Mouse (Mus musculus) cortical plate, adult 2 months (tissue): ENCODE results near the gene Pecam1.

Source experiments
- CTCF ChIP-seq: fragments of 200-500 bp; IDR thresholded peaks from 2 replicates; pipeline ENCODE4 v1.5.1; 2011; ENCODE audit warnings: mild to moderate bottlenecking, control low read depth, low read length; ENCODE audit not compliant: insufficient read depth; ENCODE audit errors: extremely low read depth
- POLR2A ChIP-seq: fragments of 200-500 bp; IDR thresholded peaks from 2 replicates; pipeline ENCODE4 v1.6.1; 2011; ENCODE audit warnings: mild to moderate bottlenecking, low read length, control low read depth; ENCODE audit not compliant: insufficient read depth; ENCODE audit errors: extremely low read depth

- TF ChIP-seq CTCF, result no peak
- TF ChIP-seq POLR2A, result no peak
Observed at GRCm38 (mm10) chr11:106776960-106777359, 26.5 kb upstream of the Pecam1 start.
